Mouse (Mus musculus) myocyte (in vitro differentiated cells): ENCODE results near the gene Ndc1.

Experiments used
- CEBPB ChIP-seq: IDR thresholded peaks from 2 replicates; pipeline ENCODE4 v1.6.1; 2011; ENCODE audit warnings: mild to moderate bottlenecking, moderate library complexity; ENCODE audit not compliant: poor library complexity, insufficient read depth, severe bottlenecking
- MAX ChIP-seq: IDR thresholded peaks from one replicate; pipeline ENCODE4 v1.6.1; 2011; ENCODE audit warnings: low read depth, mild to moderate bottlenecking, control low read depth
- MYOG ChIP-seq, 3 experiments: IDR thresholded peaks; one replicate each; pipeline ENCODE4 v1.6.1; 2011; ENCODE audit warnings: control low read depth in 2 of 3, low read depth in 2 of 3, mild to moderate bottlenecking in 2 of 3; ENCODE audit not compliant: insufficient read length in 2 of 3, control insufficient read depth in 1 of 3, insufficient read depth in 1 of 3
- POLR2A ChIP-seq: IDR thresholded peaks from one replicate; pipeline ENCODE4 v1.6.1; 2011; ENCODE audit warnings: low read depth, mild to moderate bottlenecking, control low read depth, moderate library complexity; ENCODE audit not compliant: insufficient read length
- POLR2AphosphoS2 ChIP-seq: IDR thresholded peaks from one replicate; pipeline ENCODE4 v1.6.1; 2011; ENCODE audit warnings: low read depth, control low read depth; ENCODE audit not compliant: insufficient read length
- TCF12 ChIP-seq: IDR thresholded peaks from one replicate; pipeline ENCODE4 v1.6.1; 2011; ENCODE audit warnings: mild to moderate bottlenecking, control low read depth; ENCODE audit not compliant: poor library complexity, insufficient read depth, severe bottlenecking
- TCF3 ChIP-seq: IDR thresholded peaks from one replicate; pipeline ENCODE4 v1.6.1; 2011; ENCODE audit warnings: low read depth, control low read depth; ENCODE audit not compliant: insufficient read length
- USF1 ChIP-seq: IDR thresholded peaks from one replicate; pipeline ENCODE4 v1.6.1; 2011; ENCODE audit warnings: low read depth, mild to moderate bottlenecking, control low read depth, moderate library complexity

- TF ChIP-seq USF1 (no peak), MAX (no peak), MYOG (IDR thresholded peaks at IDR 0.05; ENCODE audit: control insufficient read depth in 1 of 3, insufficient read depth in 1 of 3, insufficient read length in 2 of 3, low read depth in 2 of 3) (no peak), TCF12 (no peak), POLR2A (no peak), POLR2AphosphoS2 (no peak), CEBPB (no peak), TCF3 (no peak)
Observed at GRCm38 (mm10) chr4:107389345-107389744, 21.8 kb downstream of the Ndc1 start.
